Mouse (Mus musculus): Measurements from ENCODE around the gene Vgll1. TPM values are rescaled to one million over a fixed set of nuclear protein-coding genes. Genes with fewer than 3 reads are reported as not detected.

Vgll1 gene
- 0.09 TPM in 1 of 2 replicates, not detected in the other for polyA plus RNA-seq (2014; fragmentation: Nextera tagmentation; extraction: Ambion mirVana)

GRCm38 (mm10) chrX:57087806-57088205 is at the start of gene Vgll1:
Gene Vgll1, plus strand, starts transcription at chrX:57088106.
- H3K9me3 ChIP-seq (replicated peaks; ENCODE audit: control insufficient read depth, low read length): no peaks in the 10 kb centered on the region
- H3K4me1 ChIP-seq (ENCODE audit: control insufficient read depth, insufficient read depth, low read length): no peaks in the 10 kb centered on the region
- H3K36me3 ChIP-seq (ENCODE audit: control insufficient read depth, insufficient read depth, low read length): no peaks in the 10 kb centered on the region
- H3K4me2 ChIP-seq: no peak within 1 kb of the TSS
- no peak within 1 kb of the TSS for H3K4me3 ChIP-seq (ENCODE audit: low read depth, low read length)
- no peak for ATAC-seq (replicated peaks; ENCODE audit: insufficient number of reproducible peaks, low FRiP score, low TSS enrichment)
- 75% methylated on average over 4 of the region's 4 CpGs for WGBS (ENCODE audit: insufficient replicate concordance)
- H3K27me3 ChIP-seq (ENCODE audit: control insufficient read depth, insufficient read depth, low read length): no peaks in the 10 kb centered on the region
- H3K9ac ChIP-seq (ENCODE audit: low read depth, low read length): no peak within 1 kb of the TSS
- H3K27ac ChIP-seq (ENCODE audit: low read depth, low read length): no peak within 1 kb of the TSS

DNA sequence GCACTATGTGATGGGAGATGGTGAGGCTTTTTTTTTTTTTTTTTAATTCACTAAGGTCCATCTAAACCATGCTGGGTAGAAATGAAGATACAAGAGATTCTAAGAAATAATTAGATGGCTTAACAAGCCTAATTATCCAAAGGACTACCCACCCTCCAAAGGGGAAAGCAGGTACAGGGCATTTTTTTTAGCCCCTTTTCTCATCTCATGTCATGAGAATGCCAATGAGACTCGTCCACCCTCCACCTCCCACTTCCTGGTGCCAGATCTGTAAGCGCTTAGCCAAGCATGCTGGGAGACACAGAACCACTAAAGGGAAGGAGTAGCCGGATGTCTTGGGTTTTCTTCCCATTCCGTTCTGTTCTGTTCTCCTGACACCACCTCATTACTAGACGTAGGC is 45.1 kb upstream of the Vgll1 start, which contains the start of gene Brs3:
TSS of gene Brs3 (plus strand) at position 301 of the 400 bp plus-strand sequence.
- WGBS (ENCODE audit: insufficient replicate concordance): 77% methylated on average over 5 of the region's 5 CpGs
- no peak within 1 kb of the TSS for H3K27ac ChIP-seq (ENCODE audit: low read depth, low read length)
- H3K4me3 ChIP-seq (ENCODE audit: low read depth, low read length): no peak within 1 kb of the TSS
- no peaks in the 10 kb centered on the region for H3K9me3 ChIP-seq (replicated peaks; ENCODE audit: control insufficient read depth, low read length)
- H3K4me1 ChIP-seq (ENCODE audit: control insufficient read depth, insufficient read depth, low read length): no peaks in the 10 kb centered on the region
- H3K4me2 ChIP-seq: no peak within 1 kb of the TSS
- no peak within 1 kb of the TSS for H3K9ac ChIP-seq (ENCODE audit: low read depth, low read length)
- H3K36me3 ChIP-seq (ENCODE audit: control insufficient read depth, insufficient read depth, low read length): no peaks in the 10 kb centered on the region
- no peaks in the 10 kb centered on the region for H3K27me3 ChIP-seq (ENCODE audit: control insufficient read depth, insufficient read depth, low read length)
- ATAC-seq (replicated peaks; ENCODE audit: insufficient number of reproducible peaks, low FRiP score, low TSS enrichment): no peak

DNA sequence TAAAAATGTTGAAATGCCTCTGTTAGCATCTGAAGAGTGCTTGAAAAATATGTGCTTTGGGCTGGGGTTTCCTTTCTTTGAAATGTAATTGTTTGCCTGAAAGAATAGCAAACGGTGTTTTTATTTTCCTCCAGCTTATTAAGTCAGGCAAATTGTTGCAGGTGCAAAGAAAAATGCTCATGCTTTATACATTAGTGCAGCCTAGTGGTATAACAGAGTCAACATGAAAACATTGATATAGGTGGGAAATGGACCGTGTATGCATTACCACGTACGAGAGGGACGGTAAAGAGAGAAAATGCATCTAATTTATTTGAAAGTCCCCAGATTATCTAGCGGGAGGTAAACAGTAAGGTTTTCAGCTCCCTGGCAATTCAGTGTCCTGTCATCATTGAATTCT is 44.0 kb upstream of the Vgll1 start:
- no peak overlapping the region for H3K9ac ChIP-seq (ENCODE audit: low read depth, low read length)
- no peak for ATAC-seq (replicated peaks; ENCODE audit: insufficient number of reproducible peaks, low FRiP score, low TSS enrichment)
- WGBS (ENCODE audit: insufficient replicate concordance): 82% methylated on average over 6 of the region's 6 CpGs
- no peaks in the 10 kb centered on the region for H3K36me3 ChIP-seq (ENCODE audit: control insufficient read depth, insufficient read depth, low read length)
- no peaks in the 10 kb centered on the region for H3K4me1 ChIP-seq (ENCODE audit: control insufficient read depth, insufficient read depth, low read length)
- H3K27me3 ChIP-seq (ENCODE audit: control insufficient read depth, insufficient read depth, low read length): no peaks in the 10 kb centered on the region
- no peak overlapping the region for H3K27ac ChIP-seq (ENCODE audit: low read depth, low read length)
- no peak overlapping the region for H3K4me3 ChIP-seq (ENCODE audit: low read depth, low read length)
- H3K9me3 ChIP-seq (replicated peaks; ENCODE audit: control insufficient read depth, low read length): no peaks in the 10 kb centered on the region
- no peak overlapping the region for H3K4me2 ChIP-seq

GRCm38 (mm10) chrX:57052848-57053173 is 35.1 kb upstream of the Vgll1 start:
- ATAC-seq (replicated peaks; ENCODE audit: insufficient number of reproducible peaks, low FRiP score, low TSS enrichment): no peak; the same call in 1 of the 2 replicates
- H3K4me1 ChIP-seq (ENCODE audit: control insufficient read depth, insufficient read depth, low read length): no peaks in the 10 kb centered on the region
- no peak overlapping the region for H3K27ac ChIP-seq (ENCODE audit: low read depth, low read length)
- H3K9me3 ChIP-seq (replicated peaks; ENCODE audit: control insufficient read depth, low read length): no peaks in the 10 kb centered on the region
- peak overlapping the region; percentile 49 for H3K4me2 ChIP-seq
- H3K9ac ChIP-seq (ENCODE audit: low read depth, low read length): peak overlapping the region; percentile 77
- no peaks in the 10 kb centered on the region for H3K36me3 ChIP-seq (ENCODE audit: control insufficient read depth, insufficient read depth, low read length)
- peak overlapping the region; percentile 56 for H3K4me3 ChIP-seq (ENCODE audit: low read depth, low read length)
- WGBS (ENCODE audit: insufficient replicate concordance): 22% methylated on average over 4 of the region's 4 CpGs
- no peaks in the 10 kb centered on the region for H3K27me3 ChIP-seq (ENCODE audit: control insufficient read depth, insufficient read depth, low read length)

DNA sequence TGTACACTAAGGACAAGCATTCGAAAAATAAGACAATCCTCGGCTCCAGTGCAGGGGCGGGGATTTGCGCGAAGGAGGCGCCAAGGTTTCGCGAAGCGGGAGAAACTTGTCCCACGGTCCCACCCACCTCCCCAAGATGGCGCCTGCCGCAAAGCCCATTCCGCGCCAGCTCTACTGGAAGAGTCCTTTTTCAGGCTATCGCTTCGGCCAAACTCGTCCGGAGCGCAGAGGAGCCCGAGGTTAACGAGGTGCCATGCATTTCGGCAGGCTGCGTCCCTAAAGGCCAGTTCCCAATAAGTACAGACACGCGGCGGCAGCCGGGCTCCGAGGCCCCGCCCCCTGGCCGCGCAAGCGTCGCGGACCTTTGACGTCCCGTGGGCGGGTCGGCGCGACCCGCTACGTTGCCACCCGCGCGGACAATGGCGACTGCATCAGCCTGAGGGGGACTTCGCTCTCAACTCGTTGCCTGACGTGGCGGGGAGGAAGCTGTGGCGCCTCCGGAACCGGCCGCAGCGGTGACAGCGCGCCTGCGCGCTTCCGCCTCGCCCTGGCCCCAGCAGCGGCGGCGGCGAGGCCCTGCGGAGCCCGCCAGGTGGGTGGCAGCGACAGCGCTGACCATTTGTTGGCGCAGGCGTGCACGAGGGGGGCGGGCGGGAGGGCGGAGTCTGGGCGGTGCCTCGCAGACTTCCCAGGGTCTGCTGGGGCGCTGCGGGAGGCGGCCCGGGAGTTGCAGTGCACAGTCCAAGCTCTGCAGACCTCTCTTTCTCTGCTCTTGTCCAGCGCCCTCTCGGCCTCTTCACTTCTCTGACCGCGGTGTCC is 34.5 kb upstream of the Vgll1 start, which contains the start of gene Htatsf1:
TSS of gene Htatsf1 (plus strand) at position 410 of the 819 bp plus-strand sequence.
- peak within 1 kb of the TSS; percentile 93 for H3K27ac ChIP-seq (ENCODE audit: low read depth, low read length)
- H3K36me3 ChIP-seq (ENCODE audit: control insufficient read depth, insufficient read depth, low read length): no peaks in the 10 kb centered on the region
- H3K9ac ChIP-seq (ENCODE audit: low read depth, low read length): peak within 1 kb of the TSS; percentile 77
- no peaks in the 10 kb centered on the region for H3K9me3 ChIP-seq (replicated peaks; ENCODE audit: control insufficient read depth, low read length)
- no peaks in the 10 kb centered on the region for H3K4me1 ChIP-seq (ENCODE audit: control insufficient read depth, insufficient read depth, low read length)
- no peaks in the 10 kb centered on the region for H3K27me3 ChIP-seq (ENCODE audit: control insufficient read depth, insufficient read depth, low read length)
- 13% methylated on average over 82 of the region's 85 CpGs for WGBS (ENCODE audit: insufficient replicate concordance)
- peak within 1 kb of the TSS; percentile 64 for H3K4me2 ChIP-seq
- peak; percentile 97 for ATAC-seq (replicated peaks; ENCODE audit: insufficient number of reproducible peaks, low FRiP score, low TSS enrichment)
- H3K4me3 ChIP-seq (ENCODE audit: low read depth, low read length): peak within 1 kb of the TSS; percentile 56

GRCm38 (mm10) chrX:57053993-57054385 is 33.9 kb upstream of the Vgll1 start:
- Histone ChIP-seq H3K36me3 (ENCODE audit: control insufficient read depth, insufficient read depth, low read length) (no peaks in the 10 kb centered on the region), H3K4me2 (peak overlapping the region; percentile 64), H3K9me3 (replicated peaks; ENCODE audit: control insufficient read depth, low read length) (no peaks in the 10 kb centered on the region), H3K9ac (ENCODE audit: low read depth, low read length) (peak overlapping the region; percentile 58; the same call in 1 of the 2 replicates), H3K4me1 (ENCODE audit: control insufficient read depth, insufficient read depth, low read length) (no peaks in the 10 kb centered on the region), H3K27me3 (ENCODE audit: control insufficient read depth, insufficient read depth, low read length) (no peaks in the 10 kb centered on the region), H3K27ac (ENCODE audit: low read depth, low read length) (peak overlapping the region; percentile 93), H3K4me3 (ENCODE audit: low read depth, low read length) (peak overlapping the region; percentile 56)
- ATAC-seq (replicated peaks; ENCODE audit: insufficient number of reproducible peaks, low FRiP score, low TSS enrichment): peak; percentile 49
- WGBS (ENCODE audit: insufficient replicate concordance): 21% methylated on average over 11 of the region's 11 CpGs

DNA sequence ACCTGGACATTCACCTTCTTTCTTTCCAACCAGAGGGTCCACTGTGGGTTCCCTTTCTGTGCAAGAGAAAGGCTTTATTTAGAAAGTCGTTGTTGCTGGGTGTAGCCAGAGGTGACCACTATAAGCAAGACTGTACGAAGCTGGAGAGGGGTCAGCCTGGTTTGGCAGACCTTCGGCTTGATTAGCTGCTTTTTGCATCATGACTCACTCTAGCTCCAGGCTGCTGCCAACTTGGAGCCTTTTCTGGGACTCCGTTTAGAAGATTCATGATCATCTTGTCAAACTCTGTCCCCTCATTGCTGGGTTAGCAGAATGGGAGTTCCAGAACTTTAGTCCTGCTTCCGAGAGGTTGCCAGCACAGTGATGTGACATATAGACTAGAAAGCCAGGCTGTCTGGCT is 6.4 kb upstream of the Vgll1 start:
- Histone ChIP-seq H3K9me3 (replicated peaks; ENCODE audit: control insufficient read depth, low read length) (no peaks in the 10 kb centered on the region), H3K4me2 (no peak overlapping the region), H3K27me3 (ENCODE audit: control insufficient read depth, insufficient read depth, low read length) (no peaks in the 10 kb centered on the region), H3K4me3 (ENCODE audit: low read depth, low read length) (no peak overlapping the region), H3K4me1 (ENCODE audit: control insufficient read depth, insufficient read depth, low read length) (no peaks in the 10 kb centered on the region), H3K27ac (ENCODE audit: low read depth, low read length) (no peak overlapping the region), H3K36me3 (ENCODE audit: control insufficient read depth, insufficient read depth, low read length) (no peaks in the 10 kb centered on the region), H3K9ac (ENCODE audit: low read depth, low read length) (no peak overlapping the region)
- 64% methylated on average over 5 of the region's 5 CpGs for WGBS (ENCODE audit: insufficient replicate concordance)
- no peak for ATAC-seq (replicated peaks; ENCODE audit: insufficient number of reproducible peaks, low FRiP score, low TSS enrichment)

- WGBS (ENCODE audit: insufficient replicate concordance): 92% methylated on average over 1 of the region's 1 CpGs
- Histone ChIP-seq H3K36me3 (ENCODE audit: control insufficient read depth, insufficient read depth, low read length) (no peaks in the 10 kb centered on the region), H3K4me3 (ENCODE audit: low read depth, low read length) (no peak overlapping the region), H3K27me3 (ENCODE audit: control insufficient read depth, insufficient read depth, low read length) (no peaks in the 10 kb centered on the region), H3K4me2 (no peak overlapping the region), H3K4me1 (ENCODE audit: control insufficient read depth, insufficient read depth, low read length) (no peaks in the 10 kb centered on the region), H3K9ac (ENCODE audit: low read depth, low read length) (no peak overlapping the region), H3K9me3 (replicated peaks; ENCODE audit: control insufficient read depth, low read length) (no peaks in the 10 kb centered on the region), H3K27ac (ENCODE audit: low read depth, low read length) (no peak overlapping the region)
- ATAC-seq (replicated peaks; ENCODE audit: insufficient number of reproducible peaks, low FRiP score, low TSS enrichment): no peak
Measured at GRCm38 (mm10) chrX:57103415-57103814, 15.5 kb downstream of the Vgll1 start.

GRCm38 (mm10) chrX:57106956-57107355 is 19.1 kb downstream of the Vgll1 start:
- no peak overlapping the region for H3K4me3 ChIP-seq (ENCODE audit: low read depth, low read length)
- no peaks in the 10 kb centered on the region for H3K27me3 ChIP-seq (ENCODE audit: control insufficient read depth, insufficient read depth, low read length)
- H3K9me3 ChIP-seq (replicated peaks; ENCODE audit: control insufficient read depth, low read length): no peaks in the 10 kb centered on the region
- H3K4me2 ChIP-seq: no peak overlapping the region
- no peaks in the 10 kb centered on the region for H3K36me3 ChIP-seq (ENCODE audit: control insufficient read depth, insufficient read depth, low read length)
- no peak for ATAC-seq (replicated peaks; ENCODE audit: insufficient number of reproducible peaks, low FRiP score, low TSS enrichment)
- no peak overlapping the region for H3K27ac ChIP-seq (ENCODE audit: low read depth, low read length)
- no peak overlapping the region for H3K9ac ChIP-seq (ENCODE audit: low read depth, low read length)
- WGBS (ENCODE audit: insufficient replicate concordance): 76% methylated on average over 3 of the region's 3 CpGs
- H3K4me1 ChIP-seq (ENCODE audit: control insufficient read depth, insufficient read depth, low read length): no peaks in the 10 kb centered on the region
